Mouse (Mus musculus) A20 (cell line): ENCODE data around the gene Apopt1.

Experiments
- DNase-seq: peaks from one replicate; pipeline ENCODE4 v3.0.0-alpha.2; 2011; ENCODE audit warnings: low read depth, low spot score

Gene Apopt1

GRCm38 (mm10) chr12:111769816-111770577 lies 56.9 kb downstream of the Apopt1 start:
- no peak for DNase-seq

DNA sequence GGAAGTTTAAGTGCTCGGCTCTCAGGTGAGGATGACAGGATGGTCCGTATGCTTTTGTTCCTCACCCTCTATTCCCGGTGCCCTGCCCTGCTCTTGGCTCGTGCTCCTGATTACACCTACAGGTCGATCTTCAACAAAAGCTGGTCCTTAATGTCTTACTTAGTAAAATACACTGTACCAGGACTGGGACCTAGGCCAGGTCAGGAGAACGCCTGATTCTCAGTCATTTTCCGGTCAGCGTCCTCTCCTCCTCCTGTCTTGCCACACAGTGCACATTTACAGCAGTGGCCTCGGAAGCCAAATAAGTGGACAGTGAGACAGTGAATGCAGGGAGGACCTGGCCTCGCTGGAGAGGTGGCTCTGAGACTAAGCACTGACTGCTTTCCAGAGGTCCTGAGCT lies 57.6 kb downstream of the Apopt1 start:
- no peak for DNase-seq

DNA sequence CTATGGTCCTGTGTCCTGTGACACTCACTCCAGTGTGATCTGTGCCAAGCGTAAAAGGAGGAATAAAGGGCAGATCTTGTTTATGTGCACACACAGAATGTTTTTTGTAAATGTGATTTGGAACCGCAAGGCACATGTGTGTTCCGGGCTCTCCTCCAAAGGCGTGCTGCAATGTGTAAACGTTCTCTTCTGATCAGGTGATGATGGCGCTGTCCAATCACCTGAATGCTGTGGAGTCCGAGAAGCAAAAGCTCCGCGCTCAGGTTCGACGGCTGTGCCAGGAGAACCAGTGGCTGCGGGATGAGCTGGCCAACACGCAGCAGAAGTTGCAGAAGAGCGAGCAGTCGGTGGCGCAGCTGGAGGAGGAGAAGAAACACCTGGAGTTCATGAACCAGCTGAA lies 61.1 kb downstream of the Apopt1 start:
- DNase-seq, result no peak

DNA sequence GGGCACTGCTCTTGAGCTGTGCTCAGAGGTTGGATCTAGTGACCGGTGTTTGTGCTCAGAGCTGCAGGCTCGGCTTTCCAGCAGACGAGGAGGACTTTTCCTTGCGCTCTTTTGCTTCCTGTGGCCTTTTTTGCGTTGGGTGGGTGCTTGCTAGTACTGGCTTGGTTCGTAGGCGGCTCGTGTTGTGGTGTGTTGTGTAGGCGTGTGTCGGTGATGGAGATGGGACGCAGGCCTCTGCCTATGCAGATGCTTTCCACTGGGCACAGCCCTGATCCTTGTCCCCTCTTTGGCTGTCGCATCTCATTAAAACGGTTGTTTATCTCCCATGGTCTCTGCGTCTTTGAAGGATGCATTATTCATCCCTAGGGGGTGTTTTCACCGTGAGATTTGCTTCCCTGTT lies 61.8 kb downstream of the Apopt1 start:
- no peak for DNase-seq

- no peak for DNase-seq
These were observed 64.9 kb downstream of the Apopt1 start for GRCm38 (mm10) chr12:111777919-111778318.

DNA sequence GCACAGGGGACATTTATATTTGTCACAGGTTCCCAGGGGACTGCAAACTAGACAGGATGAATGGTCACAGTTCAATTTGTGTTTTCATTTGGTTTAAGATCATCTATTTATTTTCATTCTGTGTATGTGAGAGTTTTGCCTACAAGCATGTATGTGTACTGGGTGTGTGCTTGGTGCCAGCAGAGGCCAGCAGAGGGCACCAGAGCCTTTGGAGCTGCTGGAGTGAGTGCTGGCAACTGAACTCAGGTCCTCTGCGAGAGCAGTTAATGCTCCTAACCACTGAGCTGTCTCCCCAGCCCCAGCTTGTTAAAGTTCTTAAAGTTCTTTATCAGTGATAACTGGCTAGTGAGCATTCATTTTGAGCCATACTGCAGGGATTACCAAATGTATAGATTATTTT lies 66.5 kb downstream of the Apopt1 start:
- DNase-seq, result peak; percentile 24

DNA sequence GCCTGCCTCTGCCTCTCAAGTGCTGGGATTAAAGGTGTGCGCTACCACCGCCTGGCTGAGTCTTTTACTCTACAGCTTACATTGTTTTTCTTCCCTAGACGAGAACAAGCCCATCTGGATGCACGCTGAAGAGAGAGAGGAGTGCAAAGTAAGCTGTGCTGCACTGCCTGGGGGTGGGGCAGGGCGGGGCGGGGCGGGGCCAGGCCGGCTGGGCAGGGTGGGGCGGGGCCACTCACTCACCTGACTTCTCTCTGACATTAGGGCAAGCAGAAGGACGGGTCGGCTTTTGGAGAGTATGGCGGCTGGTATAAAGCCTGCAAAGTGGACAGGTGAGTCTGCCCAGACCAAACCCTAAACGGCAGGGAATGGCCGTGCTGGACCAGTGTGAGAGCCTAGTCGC lies 72.1 kb downstream of the Apopt1 start:
- no peak for DNase-seq

GRCm38 (mm10) chr12:111787015-111787414 lies 74.0 kb downstream of the Apopt1 start:
- DNase-seq, result no peak

GRCm38 (mm10) chr12:111790090-111790489 lies 77.0 kb downstream of the Apopt1 start:
- DNase-seq, result no peak

DNA sequence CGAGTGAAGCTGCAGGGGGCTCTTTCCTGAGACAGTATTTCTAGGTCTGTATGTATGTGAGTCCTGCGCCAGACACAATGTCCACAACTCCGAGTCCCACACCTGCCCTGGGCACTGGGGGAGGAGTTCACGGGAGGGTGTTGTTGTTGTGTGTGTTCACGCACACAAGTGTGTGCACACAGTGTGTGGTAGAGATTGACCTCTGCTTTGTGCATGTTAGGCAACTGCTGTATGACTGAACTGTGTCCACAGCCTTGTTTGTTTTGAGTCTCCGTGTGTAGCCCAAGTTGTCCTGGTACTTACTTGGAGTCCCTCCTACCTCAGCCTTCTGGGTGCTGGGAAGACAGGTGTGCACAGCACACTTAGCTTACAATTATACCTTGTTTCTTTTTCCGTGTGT lies 77.6 kb downstream of the Apopt1 start:
- DNase-seq, result no peak

- DNase-seq, result no peak
These were observed 78.5 kb downstream of the Apopt1 start for GRCm38 (mm10) chr12:111791474-111792104.

GRCm38 (mm10) chr12:111794102-111794501 lies 81.0 kb downstream of the Apopt1 start:
- DNase-seq, result no peak

- DNase-seq, result no peak
These were observed 81.6 kb downstream of the Apopt1 start for GRCm38 (mm10) chr12:111794526-111795179.

- DNase-seq, result no peak
These were observed 82.3 kb downstream of the Apopt1 start for GRCm38 (mm10) chr12:111795180-111795895.

- no peak for DNase-seq
These were observed 84.2 kb downstream of the Apopt1 start for GRCm38 (mm10) chr12:111797251-111797650.

DNA sequence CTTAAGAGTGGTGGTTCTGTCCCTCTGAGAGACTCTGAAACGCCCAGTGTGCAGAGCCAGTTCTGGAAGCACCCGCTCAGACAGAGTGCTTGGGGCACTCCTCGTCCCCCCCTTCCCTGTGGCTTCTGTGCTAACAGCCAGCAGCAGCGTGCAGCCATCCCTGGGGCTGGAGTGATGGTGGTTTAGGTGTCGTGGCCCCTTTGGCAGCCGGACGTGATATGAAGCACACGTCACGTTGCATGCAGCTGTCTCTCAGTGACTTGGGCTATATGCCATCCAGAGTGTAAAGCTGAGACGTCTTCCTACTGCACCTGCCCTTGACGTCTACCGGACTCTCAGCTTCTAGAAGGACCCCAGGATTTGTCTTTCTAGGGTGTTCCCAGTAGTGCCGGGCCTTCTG lies 85.4 kb downstream of the Apopt1 start:
- DNase-seq, result no peak

DNA sequence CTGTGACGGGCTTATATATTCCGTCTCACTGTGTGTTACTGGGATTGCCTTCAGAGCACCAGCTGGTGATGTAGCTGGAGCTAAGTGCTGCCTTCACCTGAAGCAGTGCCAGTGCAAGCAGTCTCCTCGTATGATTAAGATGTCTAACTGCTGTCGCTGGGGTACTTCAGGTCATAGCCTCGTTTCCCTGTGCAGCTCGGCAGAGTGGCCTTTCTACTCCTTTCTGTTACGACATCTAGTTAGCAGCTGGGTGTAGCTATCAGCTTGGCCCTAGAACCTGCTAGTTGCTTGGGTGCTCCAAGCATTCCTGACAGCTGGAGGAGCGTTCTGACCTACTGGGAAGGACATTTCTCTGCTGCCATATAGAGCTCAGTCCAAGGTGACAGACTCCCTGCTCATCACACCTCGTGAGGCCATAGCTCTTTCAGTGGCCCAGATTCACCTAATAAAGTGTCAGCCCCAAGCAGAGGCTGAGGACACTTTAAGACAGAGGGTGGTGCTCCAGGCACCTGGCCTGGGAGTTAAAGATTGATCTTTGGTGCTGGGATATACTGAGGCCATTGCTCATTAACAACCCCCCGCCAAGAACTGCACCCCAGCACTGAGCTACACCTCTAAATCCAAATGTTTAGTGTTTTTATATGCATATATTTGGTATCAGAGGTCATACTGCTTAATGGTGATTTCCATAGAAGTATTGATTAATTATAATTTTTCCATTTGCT lies 87.6 kb downstream of the Apopt1 start:
- no peak for DNase-seq

DNA sequence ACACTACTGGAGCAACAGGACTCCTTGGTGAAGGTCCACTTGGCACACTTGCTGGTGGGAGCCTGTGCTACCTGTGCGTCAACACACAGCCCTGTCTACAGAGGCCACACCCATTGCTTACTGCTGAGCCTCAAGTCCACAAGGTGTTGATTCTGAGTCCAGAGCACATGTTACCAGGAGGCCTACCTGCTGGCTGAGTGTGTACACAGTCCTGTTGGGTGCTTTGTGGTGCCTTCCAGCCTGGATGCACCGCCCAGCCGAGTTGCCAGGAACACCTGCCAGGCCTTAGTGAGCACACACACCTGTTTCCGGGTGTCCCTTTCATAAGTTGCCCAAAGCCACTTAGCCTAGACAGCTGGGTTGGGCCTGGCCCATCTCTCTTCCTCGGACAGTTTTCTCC lies 90.5 kb downstream of the Apopt1 start:
- DNase-seq, result no peak
